Mouse (Mus musculus) C2C12 (cell line): ENCODE measurements around the gene Zmat3. TPM values are rescaled to one million over a fixed set of nuclear protein-coding genes. Genes with fewer than 3 reads are reported as not detected.

Experiments used
- H3K27me3 ChIP-seq: one replicate; pipeline ENCODE4 v1.6.1; 2011; ENCODE audit not compliant: control insufficient read depth, insufficient read depth, insufficient read length
- H3K36me3 ChIP-seq: one replicate; pipeline ENCODE4 v1.6.1; 2011; ENCODE audit not compliant: control insufficient read depth, insufficient read depth
- H3K4me3 ChIP-seq: one replicate; pipeline ENCODE4 v1.5.1; 2011; ENCODE audit warnings: mild to moderate bottlenecking, control low read depth; ENCODE audit not compliant: poor library complexity, insufficient read depth, severe bottlenecking
- H3K79me2 ChIP-seq: one replicate; pipeline ENCODE4 v1.6.1; 2011; ENCODE audit not compliant: control insufficient read depth, insufficient read depth
- H3K79me3 ChIP-seq: one replicate; pipeline ENCODE4 v1.6.1; 2011; ENCODE audit warnings: low read depth, control low read depth
- H3ac ChIP-seq: one replicate; pipeline ENCODE3; 2011; ENCODE audit warnings: low read depth; ENCODE audit not compliant: control insufficient read depth, insufficient read length
- CEBPB ChIP-seq: IDR thresholded peaks from one replicate; pipeline ENCODE4 v1.6.1; 2011; ENCODE audit warnings: low read depth, mild to moderate bottlenecking, control low read depth, moderate library complexity
- CTCF ChIP-seq: IDR thresholded peaks from one replicate; pipeline ENCODE4 v1.5.1; 2011; ENCODE audit not compliant: control insufficient read depth, insufficient read depth, insufficient read length
- FOSL1 ChIP-seq: IDR thresholded peaks from one replicate; pipeline ENCODE4 v1.8.0; 2011; ENCODE audit warnings: mild to moderate bottlenecking, low read length; ENCODE audit not compliant: poor library complexity, insufficient read depth, severe bottlenecking
- MAX ChIP-seq: IDR thresholded peaks from one replicate; pipeline ENCODE4 v1.6.1; 2011; ENCODE audit warnings: mild to moderate bottlenecking, control low read depth
- MYOD1 ChIP-seq: IDR thresholded peaks from one replicate; pipeline ENCODE4 v1.6.1; 2011; ENCODE audit warnings: low read depth; ENCODE audit not compliant: control insufficient read depth, insufficient read length
- MYOG ChIP-seq: IDR thresholded peaks from one replicate; pipeline ENCODE4 v1.6.1; 2011; ENCODE audit not compliant: control insufficient read depth, insufficient read length; ENCODE audit errors: extremely low read depth
- USF1 ChIP-seq: IDR thresholded peaks from one replicate; pipeline ENCODE4 v1.6.1; 2011; ENCODE audit warnings: low read depth, mild to moderate bottlenecking, control low read depth, moderate library complexity
- polyA plus RNA-seq: library from polyadenylated mRNA; unstranded; fragments of >200 nt; fragmentation: generic; extraction: Trizol; gene quantifications from one replicate; pipeline ENCODE4 v1.2.1, GENCODE M21; 2012; ENCODE audit warnings: missing spikeins

Gene Zmat3
- polyA plus RNA-seq, 1 experiment = 14.7 TPM

- H3K27me3 ChIP-seq = no peaks in the 10 kb centered on the region
- peak overlapping the region; percentile 58 for H3K4me3 ChIP-seq
- H3K79me3 ChIP-seq = peaks cover 35% of the 10 kb centered on the region
- peaks cover 41% of the 10 kb centered on the region for H3K79me2 ChIP-seq
- H3ac ChIP-seq = no peak overlapping the region
- H3K36me3 ChIP-seq = peaks cover 9% of the 10 kb centered on the region
- TF ChIP-seq CEBPB (no peak), USF1 (no peak), FOSL1 (no peak), CTCF (no peak), MYOG (no peak), MAX (no peak)
Measured at GRCm38 (mm10) chr3:32366246-32366734, 476 bp upstream of the Zmat3 start.

GRCm38 (mm10) chr3:32364841-32365545, 821 bp downstream of the Zmat3 start:
- Histone ChIP-seq H3K36me3 (peaks cover 20% of the 10 kb centered on the region), H3K79me3 (peaks cover 47% of the 10 kb centered on the region), H3ac (peak overlapping the region; percentile 97), H3K4me3 (peak overlapping the region; percentile 58), H3K27me3 (no peaks in the 10 kb centered on the region), H3K79me2 (peaks cover 54% of the 10 kb centered on the region)
- TF ChIP-seq MYOD1 (no peak), USF1 (no peak), FOSL1 (no peak)

- peaks cover 51% of the 10 kb centered on the region for H3K79me3 ChIP-seq
- TF ChIP-seq CEBPB (no peak), MAX (peak; percentile 94), MYOD1 (no peak), MYOG (no peak)
- H3K79me2 ChIP-seq = peaks cover 62% of the 10 kb centered on the region
- peaks cover 21% of the 10 kb centered on the region for H3K36me3 ChIP-seq
- peak overlapping the region; percentile 58 for H3K4me3 ChIP-seq
- no peaks in the 10 kb centered on the region for H3K27me3 ChIP-seq
- H3ac ChIP-seq = peak overlapping the region; percentile 57
Measured at GRCm38 (mm10) chr3:32364195-32364594, 1.6 kb downstream of the Zmat3 start.

GRCm38 (mm10) chr3:32361221-32361620, 4.6 kb downstream of the Zmat3 start:
- Histone ChIP-seq H3K27me3 (no peaks in the 10 kb centered on the region), H3K4me3 (no peak overlapping the region), H3K79me3 (peaks cover 72% of the 10 kb centered on the region), H3ac (no peak overlapping the region), H3K36me3 (peaks cover 30% of the 10 kb centered on the region), H3K79me2 (peaks cover 91% of the 10 kb centered on the region)
- no peak for TF ChIP-seq FOSL1
- no peak for TF ChIP-seq USF1
- TF ChIP-seq MYOG = no peak

- peaks cover 38% of the 10 kb centered on the region for H3K36me3 ChIP-seq
- TF ChIP-seq USF1 = no peak
- TF ChIP-seq MAX = no peak
- TF ChIP-seq CEBPB = no peak
- TF ChIP-seq FOSL1 = no peak
- no peak for TF ChIP-seq CTCF
- TF ChIP-seq MYOD1 = no peak
- no peak for TF ChIP-seq MYOG
- H3K4me3 ChIP-seq = no peak overlapping the region
- H3K79me2 ChIP-seq = peaks cover 64% of the 10 kb centered on the region
- H3K27me3 ChIP-seq = no peaks in the 10 kb centered on the region
- H3ac ChIP-seq = no peak overlapping the region
- peaks cover 22% of the 10 kb centered on the region for H3K79me3 ChIP-seq
Measured at GRCm38 (mm10) chr3:32347881-32348280, 17.9 kb downstream of the Zmat3 start.

DNA sequence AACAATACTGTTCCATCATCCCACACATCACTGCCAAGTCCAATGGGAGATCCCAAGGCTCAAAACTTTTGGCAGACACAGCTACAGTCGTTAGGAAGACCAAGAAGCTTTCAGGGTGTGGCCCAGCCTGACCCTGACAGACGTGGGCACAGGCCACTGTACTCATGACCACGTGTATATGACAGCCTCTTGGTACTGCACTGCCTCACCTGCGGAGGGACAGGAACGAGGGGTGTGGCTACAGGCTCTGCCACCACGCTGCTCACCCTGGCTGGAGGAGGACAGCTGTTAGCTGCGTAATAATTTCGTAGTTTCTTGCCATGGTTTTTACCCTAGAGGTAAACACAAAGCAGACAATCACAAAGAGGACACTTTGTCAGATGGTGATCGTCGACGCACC, 20.6 kb downstream of the Zmat3 start:
- H3ac ChIP-seq = no peak overlapping the region
- peaks cover 22% of the 10 kb centered on the region for H3K79me3 ChIP-seq
- H3K27me3 ChIP-seq = no peaks in the 10 kb centered on the region
- H3K4me3 ChIP-seq = no peak overlapping the region
- TF ChIP-seq CTCF = no peak
- TF ChIP-seq FOSL1 = no peak
- no peak for TF ChIP-seq MYOD1
- no peak for TF ChIP-seq MAX
- TF ChIP-seq CEBPB = no peak
- TF ChIP-seq USF1 = no peak
- no peak for TF ChIP-seq MYOG
- H3K36me3 ChIP-seq = peaks cover 50% of the 10 kb centered on the region
- peaks cover 54% of the 10 kb centered on the region for H3K79me2 ChIP-seq
